Mouse (Mus musculus) gastrocnemius, adult 18-20 months (tissue): ENCODE measurements around the gene Selenos. TPM values are rescaled to one million over a fixed set of nuclear protein-coding genes. Genes with fewer than 3 reads are reported as not detected.

Source experiments
- DNase-seq: peaks from one replicate; pipeline ENCODE4 v3.0.0; 2021; ENCODE audit warnings: low spot score
- total RNA-seq, 2 experiments: library from RNA; stranded (reverse); gene quantifications; 2 replicates each; pipeline ENCODE4 v1.2.3; 2021

Gene Selenos
- total RNA-seq, 2 experiments from 2014 or later, result 32.0 to 32.5 TPM

DNA sequence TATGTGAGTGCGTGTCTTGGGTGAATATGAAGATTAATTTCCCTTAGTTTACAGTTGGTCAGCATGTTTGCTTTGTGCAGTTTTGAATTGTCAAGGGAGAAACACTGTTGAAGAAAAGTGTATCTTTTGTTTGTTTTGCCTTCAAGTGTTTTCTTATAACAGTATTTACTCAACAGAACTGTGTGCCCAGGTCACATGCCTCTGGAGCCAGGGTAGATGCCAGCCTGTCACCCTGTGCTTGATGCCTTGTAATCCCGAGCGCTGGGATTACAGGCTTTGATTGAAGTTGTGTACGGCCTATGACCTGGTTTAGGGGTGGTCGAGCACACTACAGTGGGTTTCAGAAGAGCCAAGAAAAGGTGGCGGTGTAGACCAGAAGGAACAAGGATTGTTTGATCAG is 4.3 kb downstream of the Selenos start:
- no peak for DNase-seq

- DNase-seq, result peak; percentile 70
Observed at GRCm38 (mm10) chr7:66084546-66084945, 5.1 kb downstream of the Selenos start.

GRCm38 (mm10) chr7:66087652-66088051 is 8.2 kb downstream of the Selenos start:
- no peak for DNase-seq

DNA sequence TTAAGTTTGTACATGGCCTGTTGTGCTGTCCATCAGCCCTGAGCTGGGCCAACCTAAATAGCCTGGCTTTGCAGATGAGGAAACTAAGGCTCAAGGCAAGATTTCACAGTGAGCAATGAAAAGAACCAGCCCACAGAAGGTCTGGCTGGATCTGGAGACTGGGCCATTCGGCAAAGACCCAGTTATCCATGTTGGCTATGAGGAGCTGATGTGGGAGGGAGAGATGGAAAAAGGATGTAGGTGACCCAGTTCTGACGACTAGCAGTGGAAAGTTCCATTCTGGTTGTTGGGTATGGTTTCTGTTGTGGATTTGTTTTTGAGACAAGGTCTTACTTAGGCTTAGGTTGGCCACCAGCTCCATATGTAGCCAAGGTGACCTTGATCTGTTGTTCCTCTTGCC is 8.6 kb downstream of the Selenos start:
- DNase-seq, result no peak

GRCm38 (mm10) chr7:66090676-66091190 is 11.3 kb downstream of the Selenos start:
- DNase-seq, result no peak

DNA sequence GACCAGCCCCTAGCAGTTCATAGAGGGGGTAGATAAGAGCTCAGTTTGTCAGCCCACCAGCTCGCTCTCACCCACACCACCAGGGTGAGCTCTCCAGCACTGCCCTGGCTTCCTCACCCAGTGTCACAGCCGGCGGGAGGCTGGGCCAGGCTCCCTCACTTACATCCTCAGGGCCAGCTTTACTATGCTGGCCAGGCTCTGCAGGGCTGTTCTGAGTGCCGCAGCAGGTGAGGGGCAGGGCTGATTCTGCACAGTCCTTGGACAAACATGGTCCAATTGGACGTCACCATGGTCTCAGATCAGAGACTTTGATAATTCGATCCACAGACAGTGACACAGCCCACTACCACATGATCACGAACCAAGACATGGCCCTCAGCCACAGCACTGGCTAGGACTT is 12.1 kb downstream of the Selenos start:
- no peak for DNase-seq

DNA sequence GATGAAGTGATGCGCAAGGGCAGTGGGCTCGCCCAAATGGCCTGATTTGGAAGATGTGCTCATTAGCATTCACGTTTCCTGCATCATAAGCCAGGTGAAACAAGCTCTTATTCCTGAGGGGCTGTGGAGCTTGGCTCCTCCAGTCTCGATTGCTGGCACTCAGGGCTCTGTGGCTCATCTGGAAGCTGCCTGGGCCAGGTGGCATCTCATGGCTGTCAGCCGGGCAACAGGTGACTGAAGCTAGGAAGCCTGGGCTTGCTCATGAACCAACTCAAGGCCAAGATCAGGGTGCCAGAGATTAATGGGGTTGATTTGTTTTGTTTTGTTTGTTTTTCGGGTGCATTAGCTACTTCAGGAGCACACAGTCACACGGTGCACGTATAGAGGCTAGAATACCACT is 13.2 kb downstream of the Selenos start:
- no peak for DNase-seq

DNA sequence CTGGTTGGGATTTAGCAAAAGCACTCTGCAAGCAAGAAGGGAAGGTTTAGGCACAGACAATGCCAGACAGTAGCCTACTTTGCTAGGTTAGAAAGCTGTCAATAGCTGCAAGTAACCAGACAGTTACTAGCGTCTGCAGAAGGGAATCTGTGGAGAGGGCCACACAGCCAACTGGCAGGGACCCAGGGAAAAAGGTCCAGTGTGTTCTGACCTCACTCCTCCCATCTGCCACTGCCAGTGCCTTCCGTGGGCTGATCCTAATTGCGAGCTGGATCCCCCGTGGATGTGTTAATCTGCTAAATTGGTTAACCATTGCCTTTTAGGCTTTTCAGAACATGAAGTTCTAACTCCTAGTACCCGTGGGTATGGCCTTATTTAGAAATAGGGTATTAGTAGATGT is 14.7 kb downstream of the Selenos start:
- DNase-seq, result peak; percentile 57

- no peak for DNase-seq
Observed at GRCm38 (mm10) chr7:66098803-66099202, 19.4 kb downstream of the Selenos start.

DNA sequence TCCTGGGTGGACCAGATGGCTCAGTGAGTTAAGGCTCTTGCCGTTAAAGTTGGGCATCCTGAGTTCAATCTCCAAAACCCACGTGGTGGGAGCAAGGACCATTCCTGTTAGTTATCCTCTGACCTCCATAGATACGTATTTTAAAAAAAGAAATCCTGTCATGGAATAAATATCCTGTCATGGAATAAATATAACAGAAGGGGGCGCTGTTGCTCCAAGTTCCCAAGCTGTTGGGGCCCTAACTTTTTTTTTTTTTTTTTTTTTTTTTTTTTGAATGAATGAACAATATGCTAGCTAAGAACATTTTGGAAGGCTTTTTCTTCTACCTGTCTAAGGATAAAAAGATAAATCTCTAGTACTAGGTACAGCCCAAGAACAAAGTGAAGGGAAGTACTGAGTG is 22.4 kb downstream of the Selenos start:
- peak; percentile 57 for DNase-seq

GRCm38 (mm10) chr7:66104531-66104930 is 25.1 kb downstream of the Selenos start:
- no peak for DNase-seq

DNA sequence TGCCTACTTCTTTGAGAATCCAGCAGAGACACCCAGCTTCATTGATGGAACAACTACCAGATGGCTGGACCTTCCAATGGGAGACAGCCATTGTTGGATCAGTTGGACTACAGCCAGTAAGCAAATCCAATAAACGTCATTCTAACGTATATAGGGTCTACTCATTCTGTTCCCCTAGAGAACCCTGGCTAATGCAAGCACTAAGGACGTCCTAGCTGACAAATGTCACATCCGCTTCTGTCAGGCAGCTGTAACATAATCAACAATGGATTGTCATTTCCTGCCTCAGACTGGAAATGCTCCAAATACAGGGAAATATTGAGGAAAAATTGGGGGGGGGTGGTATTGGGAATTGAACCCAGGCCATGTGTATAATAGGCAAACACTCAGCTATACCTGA is 26.3 kb downstream of the Selenos start:
- no peak for DNase-seq

- no peak for DNase-seq
Observed at GRCm38 (mm10) chr7:66106581-66107056, 27.2 kb downstream of the Selenos start.

- no peak for DNase-seq
Observed at GRCm38 (mm10) chr7:66107206-66107605, 27.8 kb downstream of the Selenos start.

DNA sequence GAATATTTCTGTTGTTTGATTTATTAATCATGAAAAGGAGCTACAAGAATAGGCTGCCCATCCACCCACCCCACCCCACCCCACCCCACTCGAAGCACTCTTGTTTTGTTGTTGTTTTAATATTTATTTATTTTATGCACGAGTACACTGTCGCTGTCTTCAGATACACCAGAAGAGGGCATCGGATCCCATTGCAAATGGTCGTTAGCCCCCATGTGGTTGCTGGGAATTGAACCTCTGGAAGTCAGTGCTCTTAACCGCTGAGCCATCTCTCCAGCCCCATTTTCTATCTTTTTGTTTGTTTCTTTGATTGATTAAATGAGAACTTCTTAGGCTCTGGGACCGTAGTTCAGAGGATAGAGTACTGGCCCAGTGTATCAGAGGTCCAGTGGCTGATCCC is 28.5 kb downstream of the Selenos start:
- DNase-seq, result no peak

- peak; percentile 83 for DNase-seq
Observed at GRCm38 (mm10) chr7:66108961-66109854, 29.8 kb downstream of the Selenos start, which contains the start of gene Chsy1. Gene Chsy1, plus strand, starts transcription at chr7:66109515.

GRCm38 (mm10) chr7:66109855-66110635 is 30.6 kb downstream of the Selenos start:
- no peak for DNase-seq

DNA sequence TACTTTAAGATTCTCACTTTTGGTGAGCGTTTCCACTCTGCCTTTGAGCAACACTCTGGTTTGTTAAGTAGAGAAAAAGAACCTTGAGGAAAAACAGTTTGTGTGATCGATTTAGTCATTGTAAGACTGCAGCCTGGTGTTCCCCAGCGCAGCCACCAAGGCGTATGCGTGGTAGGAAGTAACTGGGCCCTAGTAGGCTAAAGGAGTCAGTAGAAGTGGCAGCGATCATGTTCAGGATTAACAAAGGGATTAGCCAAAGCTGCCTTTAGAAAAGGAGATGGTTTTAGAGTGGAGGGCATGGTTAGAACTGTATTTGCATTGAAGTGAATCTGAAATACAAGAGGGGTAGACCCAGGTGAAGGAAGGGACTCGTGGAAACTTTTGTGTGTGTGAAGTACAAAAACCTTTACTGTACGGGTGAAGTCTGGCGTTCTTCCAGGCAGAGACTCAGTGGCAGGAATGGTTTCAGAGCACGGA is 31.2 kb downstream of the Selenos start:
- DNase-seq, result no peak

DNA sequence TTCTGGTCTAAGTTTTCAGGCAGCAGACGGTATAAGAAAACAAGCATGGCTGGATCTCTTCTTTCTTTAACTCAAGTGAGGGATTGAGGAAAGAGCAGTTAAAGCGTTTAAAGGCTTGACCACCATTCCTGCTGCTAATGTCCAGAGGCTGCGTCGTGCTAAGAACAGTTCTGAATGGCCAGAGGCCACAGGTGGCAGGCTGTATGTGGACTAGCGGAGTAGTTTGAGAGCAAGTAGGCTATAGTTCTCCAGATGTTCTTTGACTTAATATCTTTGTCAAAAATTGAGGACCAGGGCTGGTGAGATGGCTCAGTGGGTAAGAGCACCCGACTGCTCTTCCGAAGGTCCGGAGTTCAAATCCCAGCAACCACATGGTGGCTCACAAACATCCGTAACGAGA is 31.8 kb downstream of the Selenos start:
- DNase-seq, result no peak

DNA sequence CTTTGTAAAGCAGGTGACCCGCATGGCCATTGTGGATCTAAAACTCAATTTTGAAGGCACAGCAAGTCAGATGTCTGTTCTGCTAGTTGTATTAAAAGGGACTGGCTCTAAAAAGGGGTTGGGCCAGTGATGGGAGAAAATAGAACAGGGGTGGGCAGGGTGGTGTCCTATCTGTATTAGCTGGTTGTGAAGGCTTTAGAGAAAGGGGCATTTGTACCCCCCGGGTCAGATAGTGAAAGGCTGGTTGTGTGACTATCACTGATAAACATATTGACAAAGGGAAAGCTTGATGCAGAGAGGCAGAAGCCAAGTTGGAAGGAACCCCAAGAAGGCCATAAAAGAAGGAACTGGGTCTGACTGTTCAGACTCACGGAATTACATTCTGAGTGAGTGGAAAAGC is 34.1 kb downstream of the Selenos start:
- no peak for DNase-seq

GRCm38 (mm10) chr7:66115821-66116343 is 36.4 kb downstream of the Selenos start:
- no peak for DNase-seq
